Mouse (Mus musculus) kidney, adult 2 months (tissue): ENCODE results near the gene Il2ra.

ENCODE experiments used
- CTCF ChIP-seq: fragments of 200-500 bp; conservative IDR thresholded peaks from 2 replicates; pipeline ENCODE4 v1.5.1; 2011; ENCODE audit warnings: low read depth, mild to moderate bottlenecking, control low read depth, low read length, moderate library complexity, mixed read lengths; ENCODE audit not compliant: insufficient read depth, insufficient read length
- POLR2A ChIP-seq: fragments of 200-500 bp; IDR thresholded peaks from one replicate; pipeline ENCODE4 v1.6.1; 2011; ENCODE audit warnings: low read depth, low read length, control low read depth

DNA sequence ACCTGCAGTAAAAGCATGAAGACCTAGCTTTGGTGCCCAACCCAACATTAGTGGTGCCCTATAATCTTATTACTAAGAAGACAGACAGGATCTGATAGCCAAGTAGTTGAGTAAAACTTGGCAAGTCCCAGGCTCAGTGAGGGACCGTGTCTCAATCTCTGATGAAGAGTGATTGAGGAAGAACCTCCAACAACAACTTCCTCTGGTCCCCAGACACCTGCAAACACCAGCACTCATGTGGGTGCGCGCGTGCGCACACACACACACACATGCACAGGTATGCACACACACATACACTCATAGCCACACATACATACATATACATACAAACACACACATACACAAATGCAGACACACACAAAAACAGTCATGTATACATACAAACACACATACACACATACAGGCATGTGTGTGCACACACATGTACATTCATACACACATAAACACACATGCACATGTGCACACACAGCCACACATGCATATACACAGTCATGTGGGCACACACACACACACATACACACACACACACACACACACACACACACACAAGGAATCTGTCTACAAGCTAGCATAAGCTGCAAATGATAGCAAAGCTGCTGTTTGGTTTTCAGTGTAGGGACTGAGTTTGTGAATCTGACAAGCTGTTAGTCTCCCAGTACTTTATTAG, 7.0 kb upstream of the Il2ra start:
- TF ChIP-seq CTCF (no peak), POLR2A (no peak)
